Mouse (Mus musculus): Measurements from ENCODE around the gene Chek2. TPM values are rescaled to one million over a fixed set of nuclear protein-coding genes. Genes with fewer than 3 reads are reported as not detected.

Chek2 gene
- polyA plus RNA-seq, 1 experiment, result 22.2 TPM

DNA sequence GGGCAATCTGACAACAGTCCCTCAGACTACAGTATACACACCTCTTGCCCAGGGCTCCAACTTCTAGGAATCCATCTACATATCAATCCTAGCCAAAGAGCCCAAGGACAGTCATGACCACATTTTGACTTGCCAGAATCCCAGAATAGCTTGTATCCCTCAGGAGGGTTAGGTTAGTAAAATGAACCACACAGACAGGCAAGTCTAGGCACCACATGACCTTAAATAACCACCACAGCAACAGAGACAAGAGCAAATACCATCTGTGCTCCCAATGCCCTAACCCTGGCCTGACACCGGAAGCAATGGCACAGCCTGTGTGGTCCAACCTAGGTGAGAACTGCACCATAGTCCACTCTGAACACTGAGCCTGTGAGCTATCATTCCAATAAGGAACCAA, 33.1 kb upstream of the Chek2 start:
- H3K4me3 ChIP-seq (replicated peaks; ENCODE audit: control insufficient read depth, low read depth, low read length), result no peak overlapping the region
- 80% methylated on average over 1 of the region's 1 CpGs for WGBS
- TF ChIP-seq POLR2A (IDR thresholded peaks at IDR 0.05; ENCODE audit: borderline replicate concordance, control insufficient read depth, low read depth, low read length), result no peak
- no peak overlapping the region for H3K27ac ChIP-seq (ENCODE audit: control insufficient read depth, insufficient read depth, low read depth, low read length, poor library complexity)
- no peaks in the 10 kb centered on the region; the same call in 1 of the 2 replicates for H3K4me1 ChIP-seq (ENCODE audit: control insufficient read depth, insufficient read depth, low read length)

DNA sequence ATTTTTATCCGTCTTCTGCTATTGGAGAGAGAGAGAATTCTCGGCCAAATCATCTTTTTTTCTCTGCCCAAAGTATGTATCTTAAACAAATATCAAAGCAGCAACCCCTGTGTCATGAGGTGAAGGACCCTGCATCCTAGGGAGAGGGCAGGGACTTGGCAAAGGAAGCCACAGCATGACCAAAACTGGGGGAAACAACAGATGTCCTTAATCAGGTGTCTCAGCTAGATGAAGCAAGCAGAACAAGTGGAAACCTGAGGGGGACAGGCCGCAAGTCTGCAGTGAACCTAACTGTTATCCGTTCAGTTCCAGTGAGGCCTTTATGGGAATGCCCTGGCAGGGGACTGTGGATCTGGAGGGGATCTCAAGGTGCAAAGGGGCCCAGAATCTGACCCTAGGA, 32.3 kb upstream of the Chek2 start:
- H3K4me3 ChIP-seq (replicated peaks; ENCODE audit: control insufficient read depth, low read depth, low read length), result peak overlapping the region; percentile 93
- WGBS, result 73% methylated on average over 4 of the region's 4 CpGs
- no peaks in the 10 kb centered on the region; the same call in 1 of the 2 replicates for H3K4me1 ChIP-seq (ENCODE audit: control insufficient read depth, insufficient read depth, low read length)
- H3K27ac ChIP-seq (ENCODE audit: control insufficient read depth, insufficient read depth, low read depth, low read length, poor library complexity), result peak overlapping the region; percentile 92
- TF ChIP-seq CTCF (IDR thresholded peaks at IDR 0.05; ENCODE audit: control insufficient read depth, insufficient read depth, low read length) (no peak), POLR2A (IDR thresholded peaks at IDR 0.05; ENCODE audit: borderline replicate concordance, control insufficient read depth, low read depth, low read length) (no peak)

DNA sequence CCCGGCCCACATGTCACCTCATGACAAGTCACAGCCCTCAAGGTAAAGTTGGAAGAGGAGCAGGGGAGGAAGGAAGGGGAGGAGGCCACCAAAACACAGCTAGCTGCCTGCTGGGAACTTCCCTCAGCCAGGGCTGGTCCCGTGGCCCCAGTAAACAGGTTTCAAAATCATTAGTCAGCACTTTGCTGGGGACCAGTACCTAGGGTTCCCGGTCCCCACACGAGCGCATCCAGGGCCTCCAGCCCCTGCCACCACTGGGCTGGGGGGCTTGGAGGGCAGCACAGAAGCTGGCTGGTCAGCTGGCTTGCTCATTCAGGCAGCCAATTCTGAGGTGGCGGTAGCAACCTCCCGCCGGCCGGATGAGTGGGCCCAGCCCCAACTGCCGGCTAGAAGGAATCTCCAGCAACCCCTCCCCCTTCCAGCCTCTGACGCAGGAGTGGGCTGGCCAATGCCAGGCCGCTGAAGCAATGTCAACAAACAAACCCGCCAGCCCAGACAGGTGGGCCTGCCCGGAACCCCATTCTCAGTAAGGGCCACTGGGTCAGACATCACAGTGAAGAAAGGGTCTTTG, 31.6 kb upstream of the Chek2 start:
- Histone ChIP-seq H3K4me1 (ENCODE audit: control insufficient read depth, insufficient read depth, low read length) (no peaks in the 10 kb centered on the region; the same call in 1 of the 2 replicates), H3K4me3 (replicated peaks; ENCODE audit: control insufficient read depth, low read depth, low read length) (peak overlapping the region; percentile 93), H3K27ac (ENCODE audit: control insufficient read depth, insufficient read depth, low read depth, low read length, poor library complexity) (peak overlapping the region; percentile 92)
- TF ChIP-seq POLR2A (IDR thresholded peaks at IDR 0.05; ENCODE audit: borderline replicate concordance, control insufficient read depth, low read depth, low read length), result peak; percentile 77; the same call in 1 of the 2 replicates
- no peak for TF ChIP-seq CTCF (IDR thresholded peaks at IDR 0.05; ENCODE audit: control insufficient read depth, insufficient read depth, low read length)
- WGBS, result 3% methylated on average over 14 of the region's 14 CpGs

DNA sequence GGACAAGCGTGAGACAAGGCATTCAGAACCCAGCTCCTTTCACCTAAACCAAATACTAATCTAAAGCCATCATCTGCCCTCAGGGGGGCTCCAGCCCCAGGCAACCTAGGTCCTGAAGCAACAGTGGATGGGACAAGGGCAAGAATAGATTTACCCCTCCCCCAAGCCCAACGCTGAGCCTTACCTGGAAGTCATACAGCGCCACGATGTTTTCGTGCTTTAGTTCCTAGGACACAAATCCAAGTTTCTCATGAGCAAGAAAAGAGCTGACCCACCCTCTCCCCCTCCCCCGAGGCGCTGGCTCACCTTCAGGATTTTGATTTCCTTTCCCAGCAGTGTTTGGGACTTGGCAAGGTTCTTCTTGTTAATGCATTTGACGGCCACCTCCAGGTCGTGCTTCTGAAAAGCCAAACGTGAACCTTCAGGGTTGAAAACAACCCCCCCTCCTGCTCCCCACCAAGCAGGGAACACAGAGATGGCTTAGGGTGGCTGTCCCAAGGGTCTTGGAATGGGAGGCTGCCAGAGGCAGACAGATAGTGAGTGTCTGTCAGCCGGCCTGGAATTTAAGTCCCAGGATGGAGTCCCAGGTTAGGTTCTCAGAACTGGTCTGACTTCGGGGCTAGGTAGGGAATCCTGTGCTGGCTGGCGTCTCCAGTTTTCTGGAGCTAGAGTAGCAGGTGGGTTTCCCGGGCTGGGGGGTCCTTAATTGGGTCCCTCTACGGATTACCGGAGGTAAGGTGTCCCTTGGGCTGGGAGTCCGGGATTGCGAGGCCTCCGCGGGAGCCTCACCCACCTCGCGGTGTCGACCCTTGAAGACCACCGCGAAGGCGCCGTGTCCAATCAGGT, 30.7 kb upstream of the Chek2 start:
- H3K4me1 ChIP-seq (ENCODE audit: control insufficient read depth, insufficient read depth, low read length), result no peaks in the 10 kb centered on the region; the same call in 1 of the 2 replicates

DNA sequence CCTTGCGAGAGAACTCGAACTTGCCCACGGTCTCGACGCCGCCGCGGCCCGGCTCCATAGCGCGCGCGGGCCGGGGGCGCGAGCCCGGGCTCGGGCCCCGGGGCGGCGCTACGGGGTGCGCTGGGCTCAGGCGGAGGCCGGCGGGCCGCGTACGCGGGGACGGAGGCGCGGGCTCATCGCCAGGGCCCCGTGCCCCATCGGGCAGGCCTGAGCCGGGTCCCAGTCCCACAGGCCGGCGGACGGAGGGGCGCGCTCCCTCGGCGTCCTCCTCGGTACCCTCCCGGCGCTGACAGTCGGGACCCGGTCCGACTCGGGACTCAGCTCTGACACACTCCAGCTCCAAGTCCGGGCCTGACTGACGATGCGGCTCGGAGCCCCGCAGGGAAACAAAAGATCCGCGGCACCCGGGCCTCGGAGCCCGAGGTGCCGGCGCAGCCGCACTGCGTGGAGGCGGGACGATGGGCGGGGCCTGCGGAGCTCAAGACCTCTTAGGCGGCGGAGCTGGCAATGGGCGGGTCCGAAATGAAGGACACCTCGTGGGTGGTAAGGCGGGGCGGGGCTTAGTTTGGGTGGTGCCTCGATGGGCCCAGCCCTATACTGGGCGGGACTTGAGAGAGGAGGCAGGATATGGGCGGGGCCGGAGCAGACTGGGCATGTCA, 30.0 kb upstream of the Chek2 start, which contains the start of gene Ulk1:
Ulk1 (minus strand) TSS at position 431 of the 659 bp plus-strand sequence.
- TF ChIP-seq CTCF (IDR thresholded peaks at IDR 0.05; ENCODE audit: control insufficient read depth, insufficient read depth, low read length) (no peak), POLR2A (IDR thresholded peaks at IDR 0.05; ENCODE audit: borderline replicate concordance, control insufficient read depth, low read depth, low read length) (peak; percentile 97)
- under 1% methylated on average over 80 of the region's 80 CpGs for WGBS
- Histone ChIP-seq H3K27ac (ENCODE audit: control insufficient read depth, insufficient read depth, low read depth, low read length, poor library complexity) (peak within 1 kb of the TSS; percentile 92), H3K4me3 (replicated peaks; ENCODE audit: control insufficient read depth, low read depth, low read length) (peak within 1 kb of the TSS; percentile 93), H3K4me1 (ENCODE audit: control insufficient read depth, insufficient read depth, low read length) (no peaks in the 10 kb centered on the region; the same call in 1 of the 2 replicates)

More for the DNA sequence above, 30.7 kb upstream of the Chek2 start:
- under 1% methylated on average over 27 of the region's 27 CpGs for WGBS
- no peak for TF ChIP-seq CTCF (IDR thresholded peaks at IDR 0.05; ENCODE audit: control insufficient read depth, insufficient read depth, low read length)
- TF ChIP-seq POLR2A (IDR thresholded peaks at IDR 0.05; ENCODE audit: borderline replicate concordance, control insufficient read depth, low read depth, low read length), result no peak
- Histone ChIP-seq H3K27ac (ENCODE audit: control insufficient read depth, insufficient read depth, low read depth, low read length, poor library complexity) (peak overlapping the region; percentile 92), H3K4me3 (replicated peaks; ENCODE audit: control insufficient read depth, low read depth, low read length) (peak overlapping the region; percentile 93)

DNA sequence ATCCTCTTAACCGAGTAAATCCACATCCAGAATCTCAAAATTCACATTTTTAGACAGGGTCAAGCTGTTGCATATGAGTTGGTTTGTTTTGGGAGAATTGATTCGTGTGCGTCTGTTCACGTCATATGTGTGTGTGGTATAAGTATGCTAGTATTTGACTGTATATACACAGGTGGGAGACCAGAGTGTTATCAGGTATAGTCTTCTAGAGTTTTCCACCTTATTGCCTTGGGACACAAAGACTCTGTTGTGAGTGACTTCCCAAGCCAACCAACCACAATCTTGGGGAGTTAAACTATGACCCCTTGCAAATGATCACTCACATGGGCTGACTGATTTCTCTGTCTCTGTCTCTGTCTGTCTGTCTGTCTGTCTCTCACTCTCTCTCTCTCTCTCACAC, 15.4 kb upstream of the Chek2 start:
- 80% methylated on average over 4 of the region's 4 CpGs for WGBS
- Histone ChIP-seq H3K4me1 (ENCODE audit: control insufficient read depth, insufficient read depth, low read length) (no peaks in the 10 kb centered on the region), H3K27ac (ENCODE audit: control insufficient read depth, insufficient read depth, low read depth, low read length, poor library complexity) (no peak overlapping the region), H3K4me3 (replicated peaks; ENCODE audit: control insufficient read depth, low read depth, low read length) (no peak overlapping the region)
- TF ChIP-seq CTCF (IDR thresholded peaks at IDR 0.05; ENCODE audit: control insufficient read depth, insufficient read depth, low read length) (no peak), POLR2A (IDR thresholded peaks at IDR 0.05; ENCODE audit: borderline replicate concordance, control insufficient read depth, low read depth, low read length) (no peak)

DNA sequence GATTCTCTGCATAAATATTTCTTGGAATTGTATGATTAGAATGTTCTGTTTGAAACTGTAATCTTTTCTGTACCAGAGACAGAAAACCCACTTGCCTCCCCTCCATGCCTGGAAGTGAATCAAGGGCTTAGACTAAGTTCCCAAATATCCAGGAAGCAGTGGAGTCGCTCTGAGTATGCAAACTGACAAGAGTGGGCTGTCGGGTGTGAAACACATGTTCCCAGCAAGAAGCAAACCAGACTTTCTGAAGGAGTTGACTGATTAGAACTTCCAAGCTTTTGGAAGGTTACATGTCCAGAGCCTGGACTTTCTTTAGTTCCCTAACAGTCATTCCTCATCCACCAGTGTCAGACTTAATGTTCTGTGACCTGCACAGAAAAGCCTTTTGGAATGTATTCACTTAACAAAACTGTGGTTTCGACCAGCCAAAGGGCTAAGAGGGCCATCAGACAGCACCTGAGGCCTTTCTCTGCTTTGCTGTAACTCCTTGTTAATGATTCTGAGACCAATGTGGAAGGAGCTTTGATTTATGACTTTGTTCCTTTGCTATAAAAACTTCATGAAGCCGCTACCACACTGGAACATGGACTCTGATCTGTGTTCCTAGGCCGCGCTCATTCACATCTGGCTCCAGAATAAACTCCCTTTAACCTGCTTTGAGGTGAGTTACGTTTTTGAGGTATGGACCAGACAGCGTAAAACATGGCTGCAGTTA, 12.8 kb upstream of the Chek2 start:
- no peaks in the 10 kb centered on the region; the same call in 1 of the 2 replicates for H3K4me1 ChIP-seq (ENCODE audit: control insufficient read depth, insufficient read depth, low read length)
- no peak overlapping the region for H3K4me3 ChIP-seq (replicated peaks; ENCODE audit: control insufficient read depth, low read depth, low read length)
- no peak overlapping the region for H3K27ac ChIP-seq (ENCODE audit: control insufficient read depth, insufficient read depth, low read depth, low read length, poor library complexity)
- 84% methylated on average over 8 of the region's 8 CpGs for WGBS
- TF ChIP-seq POLR2A (IDR thresholded peaks at IDR 0.05; ENCODE audit: borderline replicate concordance, control insufficient read depth, low read depth, low read length) (no peak), CTCF (IDR thresholded peaks at IDR 0.05; ENCODE audit: control insufficient read depth, insufficient read depth, low read length) (no peak)
